Mouse (Mus musculus) T-helper 17 cell (primary cell): ENCODE measurements at regions not wholly inside any gene's neighbourhood (a gene's known extent, or its start where the extent isn't known, plus 50 kb on each side); places are given as distances from the start of the nearest gene placed in this dataset.

Source experiments
- in situ Hi-C, 2 experiments: fragments of 300-600 bp; cut with MboI, MseI; formaldehyde crosslinking; loops; 1 replicate in 1 of 2; 2 replicates in 1 of 2; pipeline ENCODE4 v1.15.1; 2025; ENCODE audit warnings: high pct_unique_total_duplicates in 2 of 2

- in situ Hi-C loops: no loop called here
These were observed 62.9 kb upstream of the Sfmbt2 start for GRCm38 (mm10) chr2:10307376-10307775.

DNA sequence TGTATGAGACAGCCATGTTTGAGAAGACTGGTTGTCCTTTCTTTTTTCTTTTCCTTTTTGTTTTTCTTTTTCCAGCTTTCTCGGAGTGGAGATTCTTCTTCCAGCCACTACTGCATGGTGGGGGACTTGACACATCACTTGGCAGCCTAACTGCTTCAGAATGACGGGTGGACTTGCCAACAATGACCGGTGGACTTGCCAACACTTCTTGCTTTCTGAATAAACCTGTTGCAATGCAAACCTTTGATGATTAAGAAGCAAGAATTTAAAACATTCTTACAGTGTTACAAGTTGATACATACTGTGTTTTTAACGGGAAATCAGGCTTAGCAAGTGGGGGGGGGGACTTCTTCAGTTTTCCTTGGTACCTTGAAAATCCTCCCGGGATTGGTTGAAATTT is 60.7 kb upstream of the Sfmbt2 start:
- in situ Hi-C loops: no loop called here

DNA sequence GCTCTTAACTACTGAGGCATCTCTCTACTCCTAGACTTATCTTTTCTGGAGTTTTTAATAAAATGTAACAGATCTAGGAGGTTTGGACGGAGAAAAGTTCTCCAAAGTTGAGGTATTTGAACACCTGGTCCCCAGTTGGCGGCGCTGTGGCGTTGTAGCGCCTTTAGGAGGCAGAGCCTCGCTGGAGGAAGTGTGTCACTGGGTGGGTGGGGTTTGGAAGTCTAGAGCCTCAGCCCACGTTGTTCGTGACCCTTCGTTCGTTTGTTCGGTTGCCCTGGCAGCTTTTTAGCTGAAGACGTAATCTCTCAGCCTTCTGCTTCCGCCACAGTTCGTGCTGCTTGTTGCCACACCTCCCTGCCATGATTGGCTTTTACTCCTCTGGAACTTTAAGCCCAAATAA is 58.6 kb upstream of the Sfmbt2 start:
- in situ Hi-C loops: no loop called here

GRCm38 (mm10) chr2:10312398-10312797 is 57.9 kb upstream of the Sfmbt2 start:
- in situ Hi-C loops: no loop called here

GRCm38 (mm10) chr2:10314251-10315243 is 55.8 kb upstream of the Sfmbt2 start:
- in situ Hi-C loops: loop anchor here in 1 of 2 experiments (5.0 kb wide), 1 partner anchor 58 kb away; the partner anchor contains the start of gene Sfmbt2

DNA sequence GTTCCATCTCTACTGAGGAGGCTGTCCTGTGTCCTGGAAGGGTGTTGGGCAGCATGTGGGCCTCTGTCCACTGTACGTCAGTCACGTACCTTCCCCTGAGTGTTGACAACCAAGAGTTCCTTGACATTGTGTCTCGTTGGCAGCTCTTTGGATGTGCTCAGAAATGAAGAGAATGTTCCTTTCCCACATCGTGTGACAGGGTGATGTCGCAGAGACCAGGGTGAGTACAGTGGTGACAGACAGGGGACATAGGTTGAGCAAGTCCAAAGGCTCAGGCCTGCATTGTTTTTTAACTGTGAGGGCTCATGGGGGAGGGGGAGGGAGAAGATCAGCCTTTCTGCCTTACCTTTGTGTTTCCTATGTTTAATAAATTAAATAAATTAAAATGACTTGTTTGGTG is 54.0 kb upstream of the Sfmbt2 start:
- in situ Hi-C loops: loop anchor here in 1 of 2 experiments (5.0 kb wide), 1 partner anchor 56 kb away; the partner anchor contains the start of gene Sfmbt2

GRCm38 (mm10) chr2:10318166-10318768 is 52.0 kb upstream of the Sfmbt2 start:
- in situ Hi-C loops: loop anchor here in 1 of 2 experiments (5.0 kb wide), 1 partner anchor 54 kb away; the partner anchor contains the start of gene Sfmbt2
